Mouse (Mus musculus): ENCODE measurements around the gene Emx2. TPM values are rescaled to one million over a fixed set of nuclear protein-coding genes. Genes with fewer than 3 reads are reported as not detected.

Emx2 gene
- polyA plus RNA-seq, 1 experiment from 2014 or later = 0.37 TPM

DNA sequence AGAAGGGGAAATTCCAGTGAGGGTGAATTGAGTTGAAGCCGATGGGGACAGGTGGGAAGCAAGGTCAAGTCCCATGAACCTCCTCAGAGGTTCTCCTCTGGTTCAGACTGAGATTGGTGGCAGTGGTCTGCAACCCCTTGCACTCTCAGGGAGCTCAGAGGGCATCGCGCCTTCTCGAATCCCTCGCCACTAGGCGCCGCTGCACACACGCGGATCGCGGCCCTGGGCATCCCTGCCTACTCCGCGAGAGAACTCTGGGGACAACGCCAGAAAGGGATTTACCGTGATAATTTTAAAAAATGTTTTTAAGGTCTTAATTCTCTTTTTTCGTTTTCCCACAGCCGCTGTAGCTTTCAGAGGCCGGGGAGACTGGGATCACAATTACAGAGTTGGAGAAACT is 4.0 kb upstream of the Emx2 start:
- WGBS = under 1% methylated on average over 18 of the region's 18 CpGs
- no peaks in the 10 kb centered on the region for H3K9me3 ChIP-seq

DNA sequence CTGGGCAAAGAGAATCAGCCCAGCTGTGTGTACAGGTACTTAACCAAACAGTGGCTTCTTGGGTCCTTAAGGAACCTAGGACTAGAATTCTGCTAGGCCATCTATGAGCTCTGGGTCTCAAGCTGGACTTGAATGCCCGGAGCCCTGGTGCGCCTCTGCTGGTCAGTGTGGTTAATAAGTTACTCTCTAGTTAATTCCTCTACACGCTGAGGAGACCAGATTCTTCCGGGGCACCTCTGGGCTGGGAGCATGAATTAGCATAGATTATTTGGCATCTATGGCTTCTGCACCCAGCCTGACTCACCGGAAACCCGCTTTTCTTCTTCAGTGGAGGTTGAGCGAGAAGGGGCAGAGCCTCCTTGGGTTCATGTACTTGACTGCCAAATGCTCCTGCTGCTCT is 2.5 kb upstream of the Emx2 start:
- Histone ChIP-seq H3K9me3 (no peaks in the 10 kb centered on the region), H3K4me1 (peaks cover 30% of the 10 kb centered on the region), H3K4me2 (no peak overlapping the region), H3K4me3 (replicated peaks) (no peak overlapping the region), H3K27ac (no peak overlapping the region), H3K27me3 (replicated peaks) (peaks cover 96% of the 10 kb centered on the region), H3K36me3 (no peaks in the 10 kb centered on the region), H3K9ac (no peak overlapping the region)
- ATAC-seq (ENCODE audit: insufficient read depth, low FRiP score, low read depth) = no peak
- 6% methylated on average over 7 of the region's 7 CpGs for WGBS

More for the DNA sequence above, 4.0 kb upstream of the Emx2 start:
- no peak overlapping the region for H3K27ac ChIP-seq
- peaks cover 97% of the 10 kb centered on the region for H3K27me3 ChIP-seq (replicated peaks)
- no peak overlapping the region for H3K4me3 ChIP-seq (replicated peaks)
- no peak overlapping the region for H3K4me2 ChIP-seq
- no peaks in the 10 kb centered on the region for H3K36me3 ChIP-seq
- 0 out of 2 replicates have a peak, but pooled peaks have one; percentile 51 for ATAC-seq (ENCODE audit: insufficient read depth, low FRiP score, low read depth)
- no peak overlapping the region for H3K9ac ChIP-seq
- peaks cover 24% of the 10 kb centered on the region for H3K4me1 ChIP-seq

DNA sequence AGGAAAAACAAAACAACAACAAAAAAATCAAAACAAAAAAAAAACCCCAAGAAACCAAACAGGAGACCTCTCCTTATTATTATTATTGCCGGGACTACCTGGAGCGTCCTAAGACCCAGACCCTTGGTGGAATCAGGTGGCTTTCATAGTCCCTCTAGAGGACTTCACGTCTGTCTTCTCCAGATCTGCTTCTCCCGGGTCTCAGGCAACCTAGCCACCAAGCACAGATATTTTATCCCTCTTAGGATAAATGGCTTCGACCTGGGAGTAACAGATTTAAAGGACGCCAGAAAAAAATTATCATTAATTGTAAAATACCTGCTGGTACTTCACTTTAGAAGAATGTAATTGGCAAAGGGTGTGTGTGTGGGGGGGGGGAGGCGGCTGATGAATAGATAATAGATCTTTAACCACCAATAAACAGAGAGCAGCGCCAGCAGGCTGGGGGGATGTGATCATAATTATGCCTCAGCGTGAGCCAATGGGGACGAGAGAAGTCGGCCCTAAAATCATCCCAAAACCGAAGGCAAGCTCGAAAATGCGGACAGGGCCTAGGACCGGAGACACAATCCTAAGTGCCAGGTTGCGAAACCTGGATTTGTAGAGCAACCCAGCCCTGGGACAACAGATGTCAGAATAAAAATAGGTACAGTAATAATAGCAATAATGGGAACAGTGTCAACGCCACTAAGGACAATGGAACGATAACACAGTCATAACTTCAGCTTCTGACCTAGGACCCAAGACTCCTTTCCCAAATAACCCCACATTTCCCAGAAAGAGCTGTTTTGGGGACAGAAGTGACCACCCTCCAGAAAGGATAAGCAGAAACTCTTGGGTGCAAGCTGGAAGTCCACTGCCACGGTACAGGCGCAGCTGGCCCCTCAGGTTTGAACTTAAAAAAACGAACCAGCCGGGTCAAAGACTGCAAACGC is 894 bp upstream of the Emx2 start:
- peak overlapping the region; percentile 31; the same call in 1 of the 2 replicates for H3K4me3 ChIP-seq (replicated peaks)
- H3K27ac ChIP-seq = no peak overlapping the region
- no peaks in the 10 kb centered on the region for H3K36me3 ChIP-seq
- WGBS = 2% methylated on average over 23 of the region's 23 CpGs
- H3K27me3 ChIP-seq (replicated peaks) = peaks cover 94% of the 10 kb centered on the region
- H3K9ac ChIP-seq = no peak overlapping the region
- H3K9me3 ChIP-seq = no peaks in the 10 kb centered on the region
- peaks cover 22% of the 10 kb centered on the region for H3K4me1 ChIP-seq
- ATAC-seq (ENCODE audit: insufficient read depth, low FRiP score, low read depth) = no peak
- peak overlapping the region; percentile 56 for H3K4me2 ChIP-seq

DNA sequence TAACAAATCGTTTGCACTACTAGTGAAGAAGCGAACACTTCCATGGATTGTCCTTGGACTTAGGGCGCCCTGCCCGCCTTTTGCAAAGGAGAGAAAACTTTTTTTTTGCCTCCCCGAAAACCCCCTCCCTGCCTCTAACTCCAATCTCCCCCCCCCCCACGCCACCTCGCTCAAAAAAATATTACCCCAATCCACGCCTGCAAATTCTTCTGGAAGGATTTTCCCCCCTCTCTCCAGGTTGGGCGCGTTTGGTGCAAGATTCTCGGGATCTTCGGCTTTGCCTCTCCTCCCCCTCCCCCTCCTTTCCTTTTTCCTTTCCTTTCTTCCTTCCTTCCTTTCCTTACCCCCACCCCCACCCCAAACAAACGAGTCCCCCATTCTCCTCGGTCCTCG is 567 bp downstream of the Emx2 start:
- no peak for ATAC-seq (ENCODE audit: insufficient read depth, low FRiP score, low read depth)
- WGBS = 0% methylated on average over 15 of the region's 15 CpGs
- H3K27me3 ChIP-seq (replicated peaks) = peaks cover 94% of the 10 kb centered on the region
- H3K36me3 ChIP-seq = no peaks in the 10 kb centered on the region
- peak overlapping the region; percentile 56 for H3K4me2 ChIP-seq
- peak overlapping the region; percentile 31 for H3K4me3 ChIP-seq (replicated peaks)
- no peak overlapping the region for H3K9ac ChIP-seq
- H3K27ac ChIP-seq = no peak overlapping the region
- no peaks in the 10 kb centered on the region for H3K9me3 ChIP-seq
- H3K4me1 ChIP-seq = peaks cover 22% of the 10 kb centered on the region

DNA sequence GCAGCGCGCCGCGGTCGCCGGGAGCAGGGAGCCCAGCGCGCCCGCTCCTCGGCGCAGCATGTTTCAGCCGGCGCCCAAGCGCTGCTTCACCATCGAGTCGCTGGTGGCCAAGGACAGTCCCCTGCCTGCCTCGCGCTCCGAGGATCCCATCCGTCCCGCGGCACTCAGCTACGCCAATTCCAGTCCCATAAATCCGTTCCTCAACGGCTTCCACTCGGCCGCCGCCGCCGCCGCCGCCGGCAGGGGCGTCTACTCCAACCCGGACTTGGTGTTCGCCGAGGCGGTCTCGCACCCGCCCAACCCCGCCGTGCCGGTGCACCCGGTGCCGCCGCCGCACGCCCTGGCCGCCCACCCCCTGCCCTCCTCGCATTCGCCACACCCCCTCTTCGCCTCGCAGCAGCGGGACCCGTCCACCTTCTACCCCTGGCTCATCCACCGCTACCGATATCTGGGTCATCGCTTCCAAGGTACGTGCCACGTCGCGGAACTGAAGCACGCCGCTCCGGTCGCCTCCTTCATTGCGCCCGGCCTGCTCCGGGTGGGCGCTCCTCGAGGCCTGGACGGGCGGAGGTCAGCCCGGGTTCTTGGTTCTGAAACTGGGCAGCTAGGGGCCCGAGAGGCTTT is 1.1 kb downstream of the Emx2 start:
- Histone ChIP-seq H3K9me3 (no peaks in the 10 kb centered on the region), H3K36me3 (no peaks in the 10 kb centered on the region), H3K4me2 (peak overlapping the region; percentile 56), H3K27ac (no peak overlapping the region), H3K9ac (no peak overlapping the region), H3K27me3 (replicated peaks) (peaks cover 94% of the 10 kb centered on the region), H3K4me3 (replicated peaks) (peak overlapping the region; percentile 31), H3K4me1 (peaks cover 22% of the 10 kb centered on the region)
- no peak for ATAC-seq (ENCODE audit: insufficient read depth, low FRiP score, low read depth)
- WGBS = under 1% methylated on average over 74 of the region's 75 CpGs

DNA sequence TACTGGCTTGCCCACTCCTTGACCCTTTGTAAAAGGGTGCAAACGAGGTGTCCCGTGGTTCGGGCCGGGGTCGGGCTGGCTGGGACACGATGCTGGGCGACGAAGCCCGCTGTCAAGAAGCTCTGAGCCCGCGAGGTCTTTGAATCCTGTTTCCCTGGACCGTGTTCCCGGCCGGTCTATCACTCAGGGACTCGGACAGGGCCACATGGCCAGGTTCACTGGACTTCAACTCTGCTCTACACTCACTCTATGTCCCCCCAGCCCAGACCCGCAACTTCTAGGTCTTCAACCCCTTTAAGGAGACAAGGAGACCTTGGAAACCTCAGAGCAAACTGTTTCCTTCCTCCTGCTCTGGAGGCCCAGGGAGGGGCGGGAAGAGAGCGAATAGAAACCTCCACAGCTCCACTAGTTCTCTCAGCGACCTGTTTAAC is 1.7 kb downstream of the Emx2 start:
- Histone ChIP-seq H3K27me3 (replicated peaks) (peaks cover 94% of the 10 kb centered on the region), H3K36me3 (no peaks in the 10 kb centered on the region), H3K27ac (no peak overlapping the region), H3K4me2 (peak overlapping the region; percentile 56; the same call in 1 of the 2 replicates), H3K4me1 (peaks cover 22% of the 10 kb centered on the region), H3K9ac (no peak overlapping the region), H3K4me3 (replicated peaks) (peak overlapping the region; percentile 31), H3K9me3 (no peaks in the 10 kb centered on the region)
- under 1% methylated on average over 19 of the region's 19 CpGs for WGBS
- no peak for ATAC-seq (ENCODE audit: insufficient read depth, low FRiP score, low read depth)

DNA sequence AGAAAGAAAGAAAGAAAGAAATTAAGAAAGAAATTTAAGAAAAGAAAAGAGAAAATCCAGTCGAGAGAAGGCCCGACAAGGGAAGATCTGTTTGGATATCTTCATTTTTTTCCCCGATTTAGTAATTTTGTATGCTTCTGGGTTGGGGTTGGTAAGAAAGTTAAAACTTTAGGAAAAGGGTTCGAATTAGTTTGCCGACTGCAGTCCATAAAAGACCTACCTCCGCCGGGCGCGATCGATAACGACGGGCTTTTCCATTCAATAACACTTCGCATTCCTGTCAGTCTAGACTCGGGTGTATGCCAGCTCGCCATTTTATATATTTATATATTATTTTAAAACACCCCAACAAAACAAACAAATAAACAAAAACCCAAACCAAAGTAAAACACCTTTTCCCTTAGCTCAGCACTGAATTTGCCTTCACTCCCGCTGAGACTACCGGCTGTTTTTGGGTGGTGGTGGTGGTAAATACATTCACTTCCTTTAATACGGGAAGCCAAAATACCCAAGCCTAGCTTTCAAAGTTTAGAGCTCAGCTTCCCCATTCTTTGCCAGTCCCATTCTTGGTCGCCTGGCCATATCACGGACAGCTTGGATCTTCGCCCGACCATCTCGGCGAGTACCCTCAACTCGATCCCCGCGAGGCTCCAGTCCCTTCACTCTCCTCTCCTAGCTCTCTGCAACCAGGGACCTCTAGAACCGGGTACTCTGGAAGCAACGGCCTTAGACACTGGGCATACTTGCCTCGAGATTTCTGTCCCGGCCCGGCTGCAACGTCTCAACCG is 2.4 kb downstream of the Emx2 start:
- H3K27ac ChIP-seq = no peak overlapping the region
- no peak overlapping the region for H3K9ac ChIP-seq
- no peak overlapping the region for H3K4me2 ChIP-seq
- WGBS = 3% methylated on average over 34 of the region's 34 CpGs
- no peaks in the 10 kb centered on the region for H3K9me3 ChIP-seq
- H3K4me1 ChIP-seq = peaks cover 22% of the 10 kb centered on the region
- H3K27me3 ChIP-seq (replicated peaks) = peaks cover 89% of the 10 kb centered on the region
- ATAC-seq (ENCODE audit: insufficient read depth, low FRiP score, low read depth) = no peak
- no peak overlapping the region for H3K4me3 ChIP-seq (replicated peaks)
- no peaks in the 10 kb centered on the region for H3K36me3 ChIP-seq

DNA sequence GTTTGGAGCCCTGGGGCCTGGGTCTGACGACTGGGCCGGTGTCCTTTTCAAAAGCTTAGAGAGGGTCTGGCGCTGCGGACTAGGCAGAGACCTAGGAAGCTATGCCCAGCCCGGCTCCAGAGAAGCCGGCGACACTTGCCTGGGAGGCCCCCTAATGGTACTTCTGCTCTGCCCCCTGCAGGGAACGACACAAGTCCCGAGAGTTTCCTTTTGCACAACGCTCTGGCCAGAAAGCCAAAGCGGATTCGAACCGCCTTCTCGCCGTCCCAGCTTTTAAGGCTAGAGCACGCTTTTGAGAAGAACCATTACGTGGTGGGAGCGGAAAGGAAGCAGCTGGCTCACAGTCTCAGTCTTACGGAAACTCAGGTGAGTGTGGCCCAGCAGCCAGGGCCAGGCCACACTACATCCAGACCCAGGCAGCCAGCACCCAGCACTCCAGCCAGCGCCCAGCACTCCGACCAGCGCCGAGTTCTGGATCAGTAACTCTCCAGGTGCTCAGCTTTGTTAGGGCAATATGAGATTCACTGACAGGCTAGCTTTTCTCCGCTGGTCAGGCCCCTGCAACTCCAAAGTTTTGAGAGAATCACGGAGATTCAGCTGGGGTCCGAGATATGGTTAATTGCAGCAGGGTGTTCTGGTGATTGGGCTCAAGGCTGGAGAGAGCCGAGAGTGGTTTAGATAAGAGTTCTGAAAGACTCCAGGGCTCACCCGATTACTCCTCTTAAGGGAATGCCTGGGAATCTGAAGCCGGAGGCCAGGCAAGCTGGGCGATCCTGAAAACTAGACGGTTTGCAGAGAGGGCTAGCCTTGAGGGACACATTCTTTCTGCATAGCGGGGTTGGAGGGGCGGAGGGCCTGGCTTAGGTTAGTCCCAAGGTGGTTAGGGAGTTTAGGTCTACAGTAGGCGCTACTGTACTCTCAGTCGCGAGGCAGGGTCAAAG is 3.6 kb downstream of the Emx2 start:
- ATAC-seq (ENCODE audit: insufficient read depth, low FRiP score, low read depth) = no peak
- 2% methylated on average over 36 of the region's 36 CpGs for WGBS
- Histone ChIP-seq H3K9me3 (no peaks in the 10 kb centered on the region), H3K36me3 (no peaks in the 10 kb centered on the region), H3K4me3 (replicated peaks) (no peak overlapping the region), H3K27me3 (replicated peaks) (peaks cover 88% of the 10 kb centered on the region), H3K4me2 (no peak overlapping the region), H3K27ac (no peak overlapping the region), H3K9ac (no peak overlapping the region), H3K4me1 (peaks cover 22% of the 10 kb centered on the region)

DNA sequence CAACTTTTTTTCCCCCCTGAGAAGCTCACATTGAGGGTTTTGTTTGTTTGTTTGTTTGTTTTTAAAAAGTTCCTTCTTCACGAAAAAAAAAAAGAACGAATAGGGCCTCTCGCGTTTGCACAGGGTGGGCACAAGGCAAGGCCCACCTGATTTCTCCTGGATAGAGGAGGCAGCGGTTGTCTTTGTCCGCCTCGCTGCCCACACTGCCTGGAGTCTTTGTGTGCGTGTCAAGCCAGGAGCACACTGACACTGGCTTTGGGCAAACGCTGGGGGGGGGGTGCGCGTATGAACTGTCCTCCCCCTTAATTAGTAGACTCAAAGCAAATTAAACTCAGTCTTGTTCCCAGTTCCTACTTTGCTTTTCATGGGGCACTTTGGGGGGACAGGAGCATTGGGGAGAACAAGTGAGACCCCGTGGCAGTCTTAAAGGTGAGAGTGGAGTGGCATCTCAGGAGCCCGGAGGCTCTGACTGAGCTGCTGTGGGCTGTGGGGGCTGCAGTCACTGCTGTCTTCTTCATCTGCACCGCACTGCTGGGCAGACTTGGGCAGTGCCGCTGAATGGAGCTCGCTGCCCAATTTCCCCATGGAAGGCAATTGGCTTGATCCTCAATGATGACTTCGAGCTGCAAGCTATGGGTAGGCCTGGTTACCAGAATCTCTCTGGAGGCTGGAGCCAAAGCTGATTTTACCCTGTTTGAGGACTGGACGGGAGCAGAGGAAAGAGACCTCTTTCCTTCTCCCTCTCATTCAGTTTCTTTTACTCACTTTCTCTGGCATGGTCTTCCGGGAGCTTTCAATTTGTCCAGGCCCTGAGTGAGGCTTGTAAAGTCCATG is 4.5 kb downstream of the Emx2 start:
- no peak overlapping the region for H3K27ac ChIP-seq
- no peak for ATAC-seq (ENCODE audit: insufficient read depth, low FRiP score, low read depth)
- H3K36me3 ChIP-seq = no peaks in the 10 kb centered on the region
- no peaks in the 10 kb centered on the region for H3K9me3 ChIP-seq
- no peak overlapping the region for H3K4me3 ChIP-seq (replicated peaks)
- 10% methylated on average over 19 of the region's 19 CpGs for WGBS
- peaks cover 22% of the 10 kb centered on the region for H3K4me1 ChIP-seq
- no peak overlapping the region for H3K9ac ChIP-seq
- no peak overlapping the region for H3K4me2 ChIP-seq
- H3K27me3 ChIP-seq (replicated peaks) = peaks cover 87% of the 10 kb centered on the region

DNA sequence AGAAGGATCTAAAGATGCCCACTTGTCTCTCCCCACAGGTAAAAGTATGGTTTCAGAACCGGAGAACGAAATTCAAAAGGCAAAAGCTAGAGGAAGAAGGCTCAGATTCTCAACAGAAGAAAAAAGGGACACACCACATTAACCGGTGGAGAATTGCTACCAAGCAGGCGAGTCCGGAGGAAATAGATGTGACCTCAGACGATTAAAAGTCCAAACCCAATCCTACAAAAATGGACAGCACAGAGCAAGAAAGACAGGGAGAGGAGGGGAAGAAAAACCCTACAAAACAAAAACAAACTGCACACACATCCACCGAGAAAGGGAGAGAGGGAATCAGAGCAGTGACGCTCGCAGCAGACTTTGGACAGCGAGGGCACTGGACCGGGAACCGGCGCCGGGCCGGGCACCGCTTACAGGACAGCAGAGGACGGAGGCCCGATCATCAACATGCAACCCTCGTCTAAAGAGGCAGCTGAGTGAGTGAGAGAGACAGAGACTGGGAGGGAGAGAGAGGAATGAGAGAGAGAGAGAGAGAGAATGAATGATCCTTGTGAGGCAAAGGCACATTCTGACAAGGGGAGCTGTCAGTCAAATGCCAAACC is 5.8 kb downstream of the Emx2 start:
- ATAC-seq (ENCODE audit: insufficient read depth, low FRiP score, low read depth) = no peak
- no peak overlapping the region for H3K9ac ChIP-seq
- H3K36me3 ChIP-seq = no peaks in the 10 kb centered on the region
- H3K4me1 ChIP-seq = peaks cover 12% of the 10 kb centered on the region
- H3K4me3 ChIP-seq (replicated peaks) = no peak overlapping the region
- 5% methylated on average over 19 of the region's 19 CpGs for WGBS
- H3K27me3 ChIP-seq (replicated peaks) = peaks cover 87% of the 10 kb centered on the region
- no peak overlapping the region for H3K4me2 ChIP-seq
- no peaks in the 10 kb centered on the region for H3K9me3 ChIP-seq
- no peak overlapping the region for H3K27ac ChIP-seq

Measured in stomach, embryonic 15.5 days (tissue).